Mouse (Mus musculus) thymus, adult 2 months (tissue): ENCODE data around the gene Metrnl.

ENCODE experiments used
- CTCF ChIP-seq: fragments of 200-500 bp; IDR thresholded peaks from 2 replicates; pipeline ENCODE4 v1.5.1; 2012; ENCODE audit warnings: mild to moderate bottlenecking, control low read depth, low read length, moderate library complexity, borderline replicate concordance; ENCODE audit not compliant: control insufficient read depth, poor library complexity, insufficient read depth; ENCODE audit errors: extremely low read depth
- POLR2A ChIP-seq: fragments of 200-500 bp; IDR thresholded peaks from 2 replicates; pipeline ENCODE4 v1.6.1; 2012; ENCODE audit warnings: mild to moderate bottlenecking, low read length, control low read depth, moderate library complexity; ENCODE audit not compliant: control insufficient read depth, poor library complexity, insufficient read depth; ENCODE audit errors: extremely low read depth

DNA sequence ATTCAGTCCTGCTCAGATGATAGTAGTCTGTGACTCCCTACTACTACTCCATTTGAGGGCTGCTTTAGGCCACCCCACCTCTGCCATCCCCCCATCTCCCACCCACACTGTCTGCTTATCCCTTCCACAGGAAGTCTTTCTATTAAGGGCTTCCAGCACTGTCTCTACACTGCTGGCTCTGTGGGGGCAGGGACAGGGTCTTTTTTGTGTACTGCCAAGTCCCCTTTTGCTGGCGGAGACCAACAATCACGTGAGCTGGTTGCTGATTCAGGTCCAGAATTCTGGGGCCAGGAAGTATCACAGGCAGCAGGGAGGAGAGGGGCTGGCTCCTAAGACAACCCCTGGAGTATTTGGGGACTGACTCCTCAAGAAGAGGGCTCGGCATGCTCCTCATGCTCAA lies 18.1 kb upstream of the Metrnl start:
- TF ChIP-seq CTCF (no peak), POLR2A (no peak)
